Mouse (Mus musculus) spleen, adult 2 months (tissue): Measurements from ENCODE around the gene B4galt5. TPM values are rescaled to one million over a fixed set of nuclear protein-coding genes. Genes with fewer than 3 reads are reported as not detected.

Source experiments
- DNase-seq, 2 experiments: peaks; one replicate each; pipeline versions ENCODE4 v3.0.0 to v3.0.0-alpha.2; 2012 to 2021; ENCODE audit warnings: low spot score in 2 of 2, low read depth in 1 of 2
- H3K27ac ChIP-seq: fragments of 200-500 bp; 2 replicates; pipeline ENCODE4 v1.5.1; 2012; ENCODE audit warnings: low read length, inconsistent platforms; ENCODE audit not compliant: insufficient read depth
- H3K27me3 ChIP-seq: fragments of 200-500 bp; 2 replicates; pipeline ENCODE4 v1.6.1; 2012; ENCODE audit warnings: mild to moderate bottlenecking, moderate library complexity, low read length, inconsistent platforms; ENCODE audit not compliant: control insufficient read depth, insufficient read depth
- H3K36me3 ChIP-seq: fragments of 200-500 bp; 2 replicates; pipeline ENCODE4 v1.6.1; 2012; ENCODE audit warnings: mild to moderate bottlenecking, low read length, inconsistent platforms; ENCODE audit not compliant: control insufficient read depth, insufficient read depth
- H3K4me1 ChIP-seq: fragments of 200-500 bp; 2 replicates; pipeline ENCODE4 v1.6.1; 2011; ENCODE audit warnings: inconsistent platforms; ENCODE audit not compliant: control insufficient read depth, insufficient read depth, insufficient read length
- H3K4me3 ChIP-seq: fragments of 200-500 bp; 2 replicates; pipeline ENCODE4 v1.5.1; 2011; ENCODE audit warnings: mild to moderate bottlenecking, inconsistent platforms; ENCODE audit not compliant: insufficient read depth, insufficient read length; ENCODE audit errors: extremely low read depth
- CTCF ChIP-seq: fragments of 200-500 bp; IDR thresholded peaks from 2 replicates; pipeline ENCODE4 v1.5.1; 2011; ENCODE audit warnings: mild to moderate bottlenecking, inconsistent platforms; ENCODE audit not compliant: insufficient read depth, insufficient read length, insufficient replicate concordance; ENCODE audit errors: extremely low read depth
- POLR2A ChIP-seq: fragments of 200-500 bp; IDR thresholded peaks from 2 replicates; pipeline ENCODE4 v1.6.1; 2011; ENCODE audit warnings: low read depth, low read length, inconsistent platforms
- WGBS: fragments of 180-500 bp; shearing (Covaris S2); methylation state at CpG from one replicate; pipeline ENCODE4 v1.1.7; 2018; 5-methylcytosine and 5-hydroxymethylcytosine counted together
- polyA plus RNA-seq: library from polyadenylated mRNA; depleted of rRNA; stranded (reverse); fragments of >200 nt; gene quantifications from 2 replicates; pipeline ENCODE4 v1.2.3, GENCODE M21; 2012

B4galt5 gene
- polyA plus RNA-seq, 1 experiment = 20.5 TPM

GRCm38 (mm10) chr2:167328340-167328739 lies 20.6 kb downstream of the B4galt5 start:
- TF ChIP-seq POLR2A = no peak
- no peak for TF ChIP-seq CTCF
- WGBS = 90% methylated on average over 6 of the region's 6 CpGs
- Histone ChIP-seq H3K27me3 (no peaks in the 10 kb centered on the region), H3K27ac (no peak overlapping the region), H3K36me3 (no peaks in the 10 kb centered on the region), H3K4me1 (peaks cover 3% of the 10 kb centered on the region; the same call in 1 of the 2 replicates), H3K4me3 (no peak overlapping the region)
- no peak for DNase-seq

- Histone ChIP-seq H3K27ac (no peak overlapping the region), H3K4me1 (peaks cover 3% of the 10 kb centered on the region; the same call in 1 of the 2 replicates), H3K27me3 (no peaks in the 10 kb centered on the region), H3K4me3 (no peak overlapping the region), H3K36me3 (no peaks in the 10 kb centered on the region)
- 93% methylated on average over 9 of the region's 9 CpGs for WGBS
- no peak for TF ChIP-seq POLR2A
- TF ChIP-seq CTCF = no peak
- DNase-seq = no peak
Observed at GRCm38 (mm10) chr2:167326582-167326981, 22.4 kb downstream of the B4galt5 start.

DNA sequence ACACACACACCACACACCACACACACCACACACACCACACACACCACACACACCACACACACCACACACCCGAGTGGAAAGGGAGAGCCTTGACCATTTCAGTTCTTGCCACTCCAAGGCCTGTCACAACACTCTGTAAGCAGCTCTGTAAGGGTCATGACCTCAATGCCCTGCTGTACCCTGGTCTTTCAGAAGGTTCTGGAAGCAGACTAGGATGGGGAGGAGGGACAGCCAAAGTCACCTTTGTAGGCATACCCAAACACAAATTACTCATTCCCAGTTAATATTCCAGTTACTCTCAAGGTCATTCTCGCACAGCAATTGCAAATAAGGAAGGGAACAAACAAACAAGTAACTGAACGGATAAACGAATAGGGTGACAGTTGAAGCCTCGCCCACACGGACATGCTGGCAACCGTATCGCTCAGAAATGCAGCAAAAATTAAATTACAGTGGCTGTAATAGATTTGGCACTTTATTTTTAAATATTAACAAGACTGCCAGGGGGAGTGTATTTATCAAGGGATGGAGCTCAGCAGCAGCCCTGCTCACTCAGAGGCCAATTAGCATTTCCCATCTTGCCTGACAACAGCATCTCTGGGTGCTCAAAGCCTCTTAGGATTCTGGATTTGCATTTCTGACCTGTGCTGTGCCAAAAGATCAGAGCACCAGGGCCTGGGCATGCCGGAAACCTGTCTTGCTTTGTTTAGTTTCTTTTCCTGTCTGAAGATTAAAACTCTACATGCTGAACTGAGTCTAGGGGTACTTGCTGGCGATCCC lies 24.6 kb downstream of the B4galt5 start:
- no peaks in the 10 kb centered on the region for H3K36me3 ChIP-seq
- WGBS = 86% methylated on average over 10 of the region's 10 CpGs
- DNase-seq = no peak
- no peak overlapping the region for H3K27ac ChIP-seq
- no peak overlapping the region for H3K4me3 ChIP-seq
- H3K4me1 ChIP-seq = peaks cover 4% of the 10 kb centered on the region
- no peaks in the 10 kb centered on the region for H3K27me3 ChIP-seq
- TF ChIP-seq POLR2A = no peak
- TF ChIP-seq CTCF = no peak

DNA sequence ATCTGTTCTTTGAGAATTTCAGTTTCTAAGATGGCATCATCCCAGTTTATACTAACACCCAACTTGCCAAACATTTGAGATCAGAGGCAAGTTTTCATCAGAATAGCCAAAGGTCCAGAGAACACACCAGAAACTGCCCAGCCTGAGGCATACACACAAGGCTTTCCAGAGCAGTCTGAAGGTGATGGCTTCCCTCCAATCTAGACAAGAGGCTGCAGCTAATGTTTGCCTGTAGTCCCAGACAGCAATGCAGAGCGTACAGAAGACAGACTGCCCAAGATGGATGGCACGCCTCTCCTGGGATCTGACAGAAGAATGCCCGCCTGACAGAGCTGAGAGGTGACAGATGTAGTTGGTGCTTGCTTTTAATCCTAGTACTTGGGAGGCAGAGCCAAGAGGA lies 25.9 kb downstream of the B4galt5 start:
- Histone ChIP-seq H3K36me3 (no peaks in the 10 kb centered on the region), H3K27ac (no peak overlapping the region), H3K27me3 (no peaks in the 10 kb centered on the region), H3K4me1 (peaks cover 9% of the 10 kb centered on the region), H3K4me3 (no peak overlapping the region)
- 93% methylated on average over 3 of the region's 3 CpGs for WGBS
- no peak for DNase-seq
- no peak for TF ChIP-seq CTCF
- no peak for TF ChIP-seq POLR2A

- peaks cover 9% of the 10 kb centered on the region for H3K4me1 ChIP-seq
- TF ChIP-seq POLR2A (no peak), CTCF (no peak)
- no peaks in the 10 kb centered on the region for H3K27me3 ChIP-seq
- DNase-seq = no peak
- H3K27ac ChIP-seq = no peak overlapping the region
- no peaks in the 10 kb centered on the region for H3K36me3 ChIP-seq
- no peak overlapping the region for H3K4me3 ChIP-seq
- WGBS = 88% methylated on average over 8 of the region's 8 CpGs
Observed at GRCm38 (mm10) chr2:167321372-167321771, 27.6 kb downstream of the B4galt5 start.

GRCm38 (mm10) chr2:167318981-167319380 lies 30.0 kb downstream of the B4galt5 start:
- peaks cover 20% of the 10 kb centered on the region for H3K4me1 ChIP-seq
- no peak overlapping the region for H3K4me3 ChIP-seq
- H3K36me3 ChIP-seq = no peaks in the 10 kb centered on the region
- whole genome bisulfite sequencing = 3% methylated on average over 5 of the region's 5 CpGs
- no peak for TF ChIP-seq CTCF
- TF ChIP-seq POLR2A = no peak
- no peak for DNase-seq
- no peaks in the 10 kb centered on the region for H3K27me3 ChIP-seq
- H3K27ac ChIP-seq = 0 out of 2 replicates have a peak overlapping the region, but pooled peaks have one; percentile 9

- 68% methylated on average over 3 of the region's 3 CpGs for WGBS
- Histone ChIP-seq H3K27ac (no peak overlapping the region), H3K4me3 (no peak overlapping the region), H3K27me3 (no peaks in the 10 kb centered on the region), H3K36me3 (peaks cover under 1% of the 10 kb centered on the region; the same call in 1 of the 2 replicates), H3K4me1 (peaks cover 31% of the 10 kb centered on the region)
- TF ChIP-seq CTCF (no peak), POLR2A (no peak)
- no peak for DNase-seq
Observed at GRCm38 (mm10) chr2:167316724-167317187, 32.2 kb downstream of the B4galt5 start.
